Mouse (Mus musculus) kidney, adult 2 months (tissue): ENCODE measurements around the gene Shcbp1l.

Experiments used
- CTCF ChIP-seq: fragments of 200-500 bp; conservative IDR thresholded peaks from 2 replicates; pipeline ENCODE4 v1.5.1; 2011; ENCODE audit warnings: low read depth, mild to moderate bottlenecking, control low read depth, low read length, moderate library complexity, mixed read lengths; ENCODE audit not compliant: insufficient read depth, insufficient read length
- POLR2A ChIP-seq: fragments of 200-500 bp; IDR thresholded peaks from one replicate; pipeline ENCODE4 v1.6.1; 2011; ENCODE audit warnings: low read depth, low read length, control low read depth

DNA sequence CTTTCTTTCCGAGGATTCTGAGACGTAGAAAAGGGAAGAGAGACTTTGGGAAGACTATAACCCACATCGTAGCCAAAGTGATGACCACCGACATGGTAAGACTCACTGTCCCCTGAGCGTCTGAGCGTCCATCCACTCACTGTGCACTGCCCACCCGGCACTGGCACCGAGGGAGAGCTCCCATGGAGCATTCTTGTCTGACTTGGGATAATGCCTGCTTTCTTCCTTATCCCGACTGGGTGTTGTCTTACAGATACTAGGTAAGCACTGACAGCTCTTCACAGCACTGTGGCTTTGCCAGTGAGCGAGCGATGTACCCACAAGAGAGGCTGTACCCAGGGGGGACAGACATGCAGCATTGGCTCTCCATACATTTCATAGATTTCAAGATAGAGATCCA lies 12.6 kb downstream of the Shcbp1l start:
- TF ChIP-seq CTCF (no peak), POLR2A (no peak)
